Mouse (Mus musculus): ENCODE measurements around the gene Ppp1r13l. TPM values are rescaled to one million over a fixed set of nuclear protein-coding genes. Genes with fewer than 3 reads are reported as not detected.

Gene Ppp1r13l
- total RNA-seq, 2 experiments from 2014 or later, result 6.0 to 7.0 TPM

DNA sequence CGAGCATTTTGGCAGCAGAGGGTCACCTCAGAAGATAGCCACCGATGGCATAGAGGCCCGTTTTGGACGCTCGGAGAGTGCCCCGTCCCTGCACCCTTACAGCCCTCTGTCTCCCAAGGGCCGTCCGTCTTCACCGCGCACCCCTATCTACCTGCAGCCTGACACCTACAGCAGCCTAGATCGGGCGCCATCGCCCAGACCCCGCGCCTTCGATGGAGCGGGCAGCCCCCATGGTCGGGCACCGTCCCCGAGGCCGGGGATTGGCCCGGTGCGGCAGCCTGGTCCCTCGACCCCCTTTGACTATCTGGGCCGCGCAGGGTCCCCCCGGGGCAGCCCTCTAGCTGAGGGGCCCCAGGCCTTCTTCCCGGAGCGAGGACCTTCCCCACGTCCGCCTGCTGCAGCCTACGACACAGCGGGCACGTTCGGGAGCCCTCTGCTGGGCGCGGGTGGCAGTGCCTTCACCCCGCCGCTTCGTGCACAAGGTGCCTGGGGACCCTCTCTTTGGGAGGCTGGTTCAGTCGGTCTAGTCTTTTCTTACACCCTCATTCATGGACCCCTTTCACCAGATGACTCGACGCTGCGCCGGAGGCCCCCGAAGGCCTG, 10.4 kb downstream of the Ppp1r13l start:
- peak; percentile 68 to 71 for DNase-seq

DNA sequence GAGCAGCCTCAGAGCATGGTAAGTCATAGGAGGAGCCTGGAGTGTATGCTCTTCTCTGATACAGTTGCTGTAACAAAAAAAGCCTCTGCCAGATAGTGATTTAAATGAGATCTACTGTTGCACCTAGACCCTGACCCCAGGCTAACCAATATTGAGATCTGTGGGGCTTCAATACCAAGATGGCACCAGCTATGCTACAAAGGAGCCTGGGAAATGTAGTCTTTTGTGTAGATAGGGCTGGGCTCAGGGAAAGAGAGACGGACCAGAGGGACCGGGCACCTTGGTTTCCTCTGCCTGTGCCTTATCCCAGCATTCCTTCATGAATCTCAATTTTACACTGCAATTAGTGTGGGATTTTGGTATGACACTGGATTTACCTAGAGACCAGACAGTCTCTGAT, 13.8 kb downstream of the Ppp1r13l start:
- DNase-seq, result no peak

DNA sequence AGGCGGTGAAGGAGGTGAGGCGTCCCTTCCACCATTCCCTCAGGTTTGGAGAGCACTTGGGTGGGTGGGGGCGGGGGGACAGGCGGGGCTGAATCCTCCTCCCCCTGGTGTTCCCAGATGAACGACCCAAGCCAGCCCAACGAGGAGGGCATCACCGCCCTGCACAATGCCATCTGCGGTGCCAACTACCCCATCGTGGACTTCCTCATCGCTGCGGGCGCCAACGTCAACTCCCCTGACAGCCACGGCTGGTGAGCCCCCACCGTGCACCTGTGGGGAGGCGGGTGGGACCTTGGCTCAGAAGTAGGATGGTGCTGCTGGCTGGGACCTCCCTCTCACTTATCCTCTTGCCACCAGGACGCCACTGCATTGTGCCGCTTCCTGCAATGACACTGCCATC, 15.8 kb downstream of the Ppp1r13l start:
- no peak for DNase-seq

DNA sequence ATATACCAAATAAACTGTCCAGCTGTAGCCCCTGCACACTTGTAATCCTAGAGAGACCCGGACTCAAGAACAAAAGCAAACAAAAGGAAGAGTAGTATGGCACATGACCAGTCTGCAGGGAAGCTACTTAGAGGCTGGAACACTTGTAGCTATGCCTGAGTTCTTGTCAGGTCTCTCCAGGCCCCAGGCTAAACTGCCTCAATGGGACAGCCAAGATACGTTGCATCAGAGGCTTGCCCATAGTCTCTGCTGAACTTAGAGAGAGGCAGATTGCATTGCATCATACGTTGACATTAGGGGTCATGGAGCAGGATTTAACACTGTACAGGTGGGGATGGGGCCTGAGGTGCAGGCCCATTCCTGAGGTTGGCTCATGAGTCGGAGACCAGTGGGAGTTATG, 16.5 kb downstream of the Ppp1r13l start:
- DNase-seq, result no peak

DNA sequence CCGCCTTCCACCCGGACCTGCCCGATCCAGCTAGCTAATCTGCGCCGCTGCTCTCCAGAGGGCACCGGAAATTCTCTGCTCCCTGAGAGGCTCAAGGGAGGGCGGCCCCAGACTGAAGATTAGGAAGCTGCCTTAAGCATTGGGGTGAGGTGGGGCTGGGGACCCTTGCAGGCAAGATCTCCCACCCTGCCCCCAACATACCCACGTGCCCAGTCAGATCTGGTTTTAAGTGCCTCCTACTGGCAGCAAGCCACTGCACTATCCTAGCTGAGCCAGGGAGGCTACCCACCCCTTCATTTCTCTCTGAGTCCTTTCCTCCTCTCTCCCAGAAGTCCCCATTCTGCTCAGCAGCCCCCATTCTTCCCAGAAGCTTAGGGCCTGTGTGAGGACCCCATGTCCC, 18.5 kb downstream of the Ppp1r13l start:
- no peak for DNase-seq

DNA sequence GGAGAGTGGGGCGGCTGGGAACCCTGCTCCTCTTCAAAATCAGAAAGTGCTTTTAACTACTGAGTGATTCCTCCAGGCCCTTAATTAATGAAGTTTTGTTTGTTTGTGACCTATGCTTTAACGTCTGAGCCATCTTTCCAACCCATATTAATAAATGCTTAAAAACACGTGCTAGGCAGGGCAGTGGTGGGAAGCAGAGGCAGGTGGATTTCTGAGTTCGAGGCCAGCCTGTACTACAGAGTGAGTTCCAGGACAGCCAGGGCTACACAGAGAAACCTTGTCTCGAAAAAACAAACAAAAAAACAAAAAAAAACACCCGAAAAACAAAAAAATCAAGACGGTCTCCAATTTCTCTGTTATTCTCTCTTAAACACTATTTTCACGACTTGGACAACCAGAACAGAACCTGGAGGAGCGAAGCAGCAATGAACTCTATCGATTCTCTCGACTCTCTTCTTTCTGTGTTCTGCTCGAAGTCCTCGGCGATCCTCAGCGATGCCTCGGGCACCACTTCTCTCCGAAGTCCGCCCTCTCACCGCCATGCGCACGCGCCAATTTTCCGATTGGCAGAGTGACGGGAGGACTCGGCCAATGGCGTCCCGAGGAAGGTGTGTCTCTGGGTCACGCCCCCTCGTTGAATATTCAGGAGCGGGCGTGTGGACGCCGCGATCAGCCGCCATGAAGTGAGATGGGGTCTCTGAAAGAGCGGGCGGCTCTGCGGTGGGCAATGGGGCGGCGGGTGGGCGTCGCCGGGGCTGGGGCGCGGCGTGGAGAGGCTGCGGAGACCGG, 22.0 kb downstream of the Ppp1r13l start, which contains the start of gene Ercc2:
TSS of gene Ercc2 (plus strand) at position 634 of the 789 bp plus-strand sequence.
- DNase-seq, result peak; percentile 98 to 99

DNA sequence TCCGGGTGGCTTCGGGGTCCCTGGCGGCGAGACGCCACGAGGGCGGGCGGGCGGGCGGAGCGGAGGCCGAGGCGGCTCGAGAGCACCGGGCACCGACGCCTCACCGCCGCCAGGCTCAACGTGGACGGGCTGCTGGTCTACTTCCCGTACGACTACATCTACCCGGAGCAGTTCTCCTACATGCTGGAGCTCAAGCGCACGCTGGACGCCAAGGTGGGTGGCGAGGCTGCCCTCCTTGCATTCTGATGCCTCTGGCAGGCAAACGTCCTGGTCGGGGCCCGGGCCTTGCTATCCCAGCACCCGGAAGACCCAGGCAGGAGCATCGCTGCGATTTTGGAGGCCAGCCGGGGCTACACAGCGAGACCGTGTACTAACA, 22.6 kb downstream of the Ppp1r13l start:
- DNase-seq, result no peak

DNA sequence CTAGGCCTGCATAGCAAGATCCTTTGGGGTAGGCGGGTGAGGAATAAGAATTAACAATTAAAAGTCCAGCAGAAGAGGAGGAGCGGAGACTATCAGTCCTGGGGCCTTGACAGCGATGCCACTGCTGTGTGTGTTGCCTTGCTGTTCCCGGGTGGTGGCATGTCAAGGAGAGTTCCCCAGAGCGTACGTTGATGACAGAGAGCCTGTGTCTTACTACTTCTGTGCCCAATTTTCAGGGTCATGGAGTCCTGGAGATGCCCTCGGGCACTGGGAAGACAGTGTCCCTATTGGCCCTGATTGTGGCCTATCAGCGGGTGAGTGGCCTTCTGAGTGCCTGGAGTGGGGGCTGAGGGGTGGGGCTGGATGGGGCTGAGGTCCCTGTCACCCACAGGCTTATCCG, 24.2 kb downstream of the Ppp1r13l start:
- no peak for DNase-seq

DNA sequence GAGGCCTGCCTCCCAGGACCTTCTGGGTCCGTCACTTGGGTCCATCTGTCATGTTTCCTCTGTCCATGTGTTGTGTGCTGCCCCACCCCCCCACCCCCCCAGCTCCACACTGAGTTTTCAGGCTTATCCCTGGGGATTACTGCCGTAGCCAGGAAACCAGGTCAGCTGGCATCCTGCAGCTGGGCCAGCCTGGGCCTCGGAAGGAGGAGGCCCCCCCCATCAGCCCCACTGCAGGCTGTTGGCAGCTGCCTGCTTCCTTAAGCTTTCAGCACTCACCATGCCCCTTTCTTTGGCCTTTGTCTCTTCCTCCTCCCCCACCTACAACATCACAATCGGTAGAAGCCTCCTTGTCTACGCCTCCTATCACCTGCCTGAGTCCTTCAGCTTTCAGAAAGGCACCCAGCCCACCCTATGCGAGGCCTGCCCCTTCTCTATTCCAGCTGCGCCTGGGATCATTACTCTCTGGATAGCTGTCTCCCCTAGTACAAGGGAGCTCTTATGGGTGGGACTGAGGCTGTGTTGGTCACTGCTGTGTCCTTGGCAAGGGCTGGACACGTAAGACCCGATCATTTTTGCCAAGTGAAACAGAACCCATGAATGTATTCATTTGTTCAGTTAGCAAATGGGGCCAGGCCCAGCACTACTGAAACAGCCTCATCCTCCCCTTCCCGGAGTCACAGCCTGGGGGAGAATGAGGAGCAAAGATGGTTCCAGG, 29.3 kb downstream of the Ppp1r13l start:
- peak in 1 of 2 experiments; percentile 41 for DNase-seq

DNA sequence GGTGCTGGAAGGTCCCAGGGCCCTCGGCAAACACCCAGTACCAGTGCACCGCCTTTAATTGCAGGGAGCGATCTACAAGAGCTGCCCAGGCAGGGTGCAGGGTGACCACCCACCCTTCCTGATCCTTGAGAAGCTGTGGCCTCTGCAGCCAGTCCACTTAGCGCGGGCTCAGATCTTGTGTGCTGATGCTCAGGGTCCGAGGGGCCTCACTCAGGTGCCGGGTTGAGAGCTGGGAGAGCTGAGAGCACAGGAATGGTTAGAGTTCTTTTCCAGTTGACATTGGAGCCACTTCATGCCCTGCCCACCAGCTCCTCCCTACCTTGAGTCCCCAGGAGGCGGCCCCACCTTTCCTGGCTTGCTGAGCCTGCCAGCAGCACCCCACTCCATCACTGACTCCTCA, 34.9 kb downstream of the Ppp1r13l start:
- no peak for DNase-seq

DNA sequence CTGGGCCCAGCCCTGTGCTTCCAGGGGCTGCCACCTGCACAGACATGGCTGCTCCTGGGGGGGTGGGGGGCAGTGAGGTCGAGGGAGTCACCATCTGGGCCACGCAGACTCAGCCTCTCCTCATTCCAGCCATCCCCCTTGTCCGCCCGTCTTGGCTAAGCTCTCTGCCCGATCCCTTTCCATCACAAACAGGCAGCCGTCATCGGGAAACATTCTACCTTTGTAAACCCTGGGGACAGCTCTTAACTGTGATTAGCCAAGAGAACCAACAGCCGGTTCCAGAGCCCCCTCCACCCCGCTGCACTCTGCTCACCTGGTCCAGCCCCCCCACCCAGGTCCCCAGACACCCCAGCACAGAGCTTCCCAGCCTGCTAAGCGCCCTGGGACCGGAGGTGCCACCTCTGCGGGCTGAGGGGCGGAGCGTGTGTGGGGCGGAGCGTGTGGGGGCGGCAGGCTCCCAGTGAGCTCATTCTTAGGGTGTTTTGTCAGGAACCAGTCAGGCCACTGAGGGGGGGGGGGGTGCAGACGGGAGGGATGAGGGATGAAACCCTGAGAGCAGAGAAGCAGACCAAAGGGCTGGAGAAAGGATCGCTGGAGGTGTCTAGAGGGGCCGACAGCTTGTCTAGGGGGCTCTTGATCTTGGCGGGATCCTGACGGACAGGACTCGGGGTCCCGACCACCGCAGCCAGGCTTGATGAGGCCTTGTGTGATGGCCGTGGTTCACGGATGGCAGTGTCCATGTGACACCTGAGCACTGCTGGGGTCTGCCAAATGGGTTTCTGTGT, 40.1 kb downstream of the Ppp1r13l start:
- no peak for DNase-seq

DNA sequence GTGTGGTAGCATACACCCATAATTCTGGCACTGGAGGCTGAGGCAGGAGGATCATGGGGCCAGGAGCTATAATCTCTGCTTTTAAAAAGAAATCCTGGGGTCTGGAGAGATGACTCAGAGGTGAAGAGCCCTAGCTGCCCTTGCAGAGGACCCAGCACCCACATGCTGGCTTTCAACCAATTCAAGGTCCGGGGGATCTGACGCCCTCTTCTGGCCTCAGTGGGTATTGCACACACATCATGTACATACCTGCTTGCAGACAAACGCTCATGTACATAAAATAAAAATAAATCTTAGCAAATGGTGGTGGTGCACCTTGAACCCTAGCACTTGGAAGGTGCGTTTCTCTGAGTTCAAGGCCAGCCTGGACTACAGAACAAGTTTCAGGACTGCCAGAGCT, 41.4 kb downstream of the Ppp1r13l start:
- no peak for DNase-seq

DNA sequence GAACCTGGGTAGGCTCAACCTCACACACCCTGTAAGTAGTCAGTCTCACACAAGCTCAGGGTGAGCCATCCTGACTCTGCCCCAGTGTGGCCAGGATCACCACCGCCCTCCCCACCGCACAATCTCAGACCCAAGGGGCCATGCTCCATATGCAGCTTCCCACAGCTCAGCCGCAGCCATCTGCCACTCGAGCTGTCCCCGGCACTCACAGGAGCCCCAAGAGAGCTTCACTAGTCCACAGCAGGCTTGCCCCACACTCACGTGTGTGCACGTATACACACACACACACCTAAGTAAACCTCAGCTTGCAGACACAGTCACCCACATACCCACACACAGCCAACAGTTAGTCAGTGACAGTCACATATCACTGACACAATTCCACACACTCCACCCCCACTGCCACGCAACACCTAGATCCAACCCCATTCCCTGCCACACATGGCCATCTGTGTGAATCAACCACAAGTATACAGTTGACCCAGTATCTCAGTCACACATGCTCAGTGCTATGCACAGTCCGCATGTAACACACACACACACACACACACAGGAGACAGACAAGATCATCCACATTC, 43.1 kb downstream of the Ppp1r13l start:
- DNase-seq, result no peak

DNA sequence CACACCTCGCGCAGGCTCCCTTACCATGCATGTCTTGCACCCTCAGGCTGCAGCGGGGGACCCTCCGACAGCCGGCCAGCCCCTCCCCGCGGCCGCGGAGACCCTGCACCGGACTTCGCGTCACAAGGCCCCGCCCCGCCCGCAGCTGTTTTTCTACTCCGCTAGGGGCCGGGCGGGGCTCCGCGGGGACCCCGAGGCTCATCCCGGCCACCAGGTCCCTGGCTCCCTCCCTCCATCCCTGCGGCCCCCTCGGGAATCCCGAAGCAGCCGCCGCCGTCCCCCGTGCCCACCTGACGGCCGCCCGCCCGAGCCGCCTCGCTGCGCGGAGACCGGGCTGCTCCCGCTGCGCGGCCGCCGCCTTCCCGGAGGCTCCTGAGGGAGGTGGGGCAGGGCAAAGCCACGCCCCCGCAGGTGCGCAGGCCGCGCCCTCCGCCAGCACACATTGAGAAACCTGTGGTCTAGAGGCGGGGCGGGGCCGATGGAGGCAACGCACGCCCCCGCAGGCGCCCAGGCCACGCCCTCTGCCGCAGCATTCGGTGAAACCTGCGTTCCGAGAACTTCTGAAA, 44.3 kb downstream of the Ppp1r13l start, which contains the start of gene Klc3:
TSS of gene Klc3 (minus strand) at position 374 of the 566 bp plus-strand sequence.
- DNase-seq, result no peak

DNA sequence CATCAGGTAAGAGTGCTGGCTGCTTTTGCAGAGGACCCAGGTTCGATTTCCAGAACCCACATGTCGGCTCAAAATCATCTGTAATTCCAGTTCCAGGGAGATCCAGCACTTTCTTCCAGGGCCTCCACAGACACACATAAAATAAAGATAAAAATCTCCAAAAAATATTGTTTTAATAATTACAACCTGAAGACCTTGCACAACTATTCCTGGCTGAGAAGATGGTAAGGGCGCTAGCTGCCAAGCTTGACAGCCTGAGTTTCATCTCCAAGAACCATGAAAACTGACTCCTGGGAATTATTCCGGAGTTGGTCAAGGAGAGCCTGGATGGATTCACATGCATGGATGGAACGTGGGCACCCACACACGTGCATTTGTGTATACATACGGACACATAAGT, 44.9 kb downstream of the Ppp1r13l start, which contains the start of gene Ckm:
TSS of gene Ckm (plus strand) at position 301 of the 400 bp plus-strand sequence.
- no peak for DNase-seq

DNA sequence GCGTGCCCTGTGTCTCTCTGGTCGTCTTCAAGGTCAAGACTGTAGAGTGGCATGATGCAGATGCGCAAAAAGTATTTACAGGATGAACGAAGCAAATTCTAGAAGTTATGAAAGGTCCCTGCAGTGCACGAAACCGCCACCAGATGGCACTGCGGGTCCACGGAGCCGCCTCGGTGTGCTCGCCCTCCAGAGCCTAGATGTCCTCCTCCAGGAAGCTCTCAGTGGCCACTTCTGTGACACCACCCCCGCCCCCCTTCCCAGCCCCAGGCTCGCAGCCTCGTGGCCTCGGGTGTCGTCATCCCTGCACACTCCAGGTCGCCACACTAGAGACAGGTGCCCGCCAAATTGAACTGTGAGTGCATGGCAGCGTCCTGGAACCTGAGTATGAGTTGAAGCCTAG, 45.9 kb downstream of the Ppp1r13l start:
- peak; percentile 74 to 80 for DNase-seq

DNA sequence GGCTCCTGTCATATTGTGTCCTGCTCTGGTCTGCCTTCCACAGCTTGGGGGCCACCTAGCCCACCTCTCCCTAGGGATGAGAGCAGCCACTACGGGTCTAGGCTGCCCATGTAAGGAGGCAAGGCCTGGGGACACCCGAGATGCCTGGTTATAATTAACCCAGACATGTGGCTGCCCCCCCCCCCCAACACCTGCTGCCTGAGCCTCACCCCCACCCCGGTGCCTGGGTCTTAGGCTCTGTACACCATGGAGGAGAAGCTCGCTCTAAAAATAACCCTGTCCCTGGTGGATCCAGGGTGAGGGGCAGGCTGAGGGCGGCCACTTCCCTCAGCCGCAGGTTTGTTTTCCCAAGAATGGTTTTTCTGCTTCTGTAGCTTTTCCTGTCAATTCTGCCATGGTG, 50.2 kb downstream of the Ppp1r13l start:
- DNase-seq, result no peak

DNA sequence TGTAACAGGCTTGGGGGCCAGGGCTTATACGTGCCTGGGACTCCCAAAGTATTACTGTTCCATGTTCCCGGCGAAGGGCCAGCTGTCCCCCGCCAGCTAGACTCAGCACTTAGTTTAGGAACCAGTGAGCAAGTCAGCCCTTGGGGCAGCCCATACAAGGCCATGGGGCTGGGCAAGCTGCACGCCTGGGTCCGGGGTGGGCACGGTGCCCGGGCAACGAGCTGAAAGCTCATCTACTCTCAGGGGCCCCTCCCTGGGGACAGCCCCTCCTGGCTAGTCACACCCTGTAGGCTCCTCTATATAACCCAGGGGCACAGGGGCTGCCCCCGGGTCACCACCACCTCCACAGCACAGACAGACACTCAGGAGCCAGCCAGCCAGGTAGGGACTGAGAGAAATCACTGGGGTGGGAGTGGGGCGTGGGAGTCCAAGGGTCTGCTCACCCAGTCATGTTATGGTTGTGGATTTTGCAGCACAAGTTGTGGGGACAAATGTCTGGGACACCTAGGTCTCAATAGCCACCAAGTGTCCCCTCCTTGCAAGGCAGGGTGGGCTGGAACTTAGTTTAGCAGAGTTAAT, 51.3 kb downstream of the Ppp1r13l start:
- no peak for DNase-seq

DNA sequence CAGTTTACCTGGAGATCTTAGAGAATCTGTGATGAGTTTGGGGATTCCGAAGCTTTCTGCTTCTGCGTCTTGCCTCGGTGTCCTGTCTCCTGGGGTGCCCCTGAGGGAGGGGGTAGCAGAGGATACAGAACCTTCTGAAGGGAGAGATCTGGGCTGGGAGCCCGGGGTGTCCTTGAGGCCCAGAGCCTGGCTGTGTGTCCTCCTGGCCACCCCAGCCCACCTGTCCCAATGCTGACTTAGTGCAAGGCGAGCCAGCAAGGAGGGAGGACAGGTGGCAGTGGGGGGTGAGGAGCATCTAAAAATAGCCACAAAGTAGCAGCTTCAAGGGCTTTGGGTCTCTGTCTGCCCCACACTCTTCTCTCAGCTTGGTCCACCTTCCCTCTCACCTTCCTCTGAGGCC, 52.2 kb downstream of the Ppp1r13l start:
- no peak for DNase-seq

DNA sequence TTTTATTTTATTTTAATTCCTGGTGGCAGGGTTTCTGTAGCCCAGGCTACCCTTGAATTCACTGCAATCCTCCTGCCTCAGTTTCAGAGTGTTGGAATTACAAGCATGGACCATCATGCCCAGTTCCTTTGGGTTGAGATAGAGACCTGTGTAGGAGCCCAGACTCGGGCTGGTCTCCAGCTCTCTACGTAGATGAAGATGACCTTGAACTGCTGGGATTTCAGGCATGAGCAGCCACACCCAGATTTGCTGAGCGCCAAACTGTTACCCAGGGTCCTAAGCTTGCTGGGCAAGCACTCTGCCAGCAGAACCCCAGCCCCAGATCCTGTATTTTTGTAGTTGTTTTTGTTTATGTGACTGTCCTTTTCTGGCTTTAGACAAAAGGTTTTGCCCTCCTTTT, 54.0 kb downstream of the Ppp1r13l start:
- no peak for DNase-seq

DNA sequence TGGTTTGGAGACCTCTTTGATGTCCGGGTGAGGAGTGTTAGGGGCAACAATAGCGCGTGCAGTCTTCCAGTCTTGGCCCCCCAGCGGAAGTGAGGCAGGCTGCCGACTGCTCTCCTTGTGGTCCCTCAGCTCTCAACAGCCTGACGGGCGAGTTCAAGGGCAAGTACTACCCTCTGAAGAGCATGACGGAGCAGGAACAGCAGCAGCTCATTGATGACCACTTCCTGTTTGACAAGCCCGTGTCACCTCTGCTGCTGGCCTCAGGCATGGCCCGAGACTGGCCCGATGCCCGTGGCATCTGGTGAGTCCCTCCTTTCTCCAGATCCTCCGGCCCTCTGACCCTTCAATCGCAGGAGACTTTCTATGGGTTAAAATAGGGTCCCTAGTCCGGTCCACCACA, 57.0 kb downstream of the Ppp1r13l start:
- no peak for DNase-seq
